Mouse (Mus musculus) CD4-positive, CD25-positive, alpha-beta regulatory T cell (primary cell): ENCODE data around the gene Btnl10. TPM values are rescaled to one million over a fixed set of nuclear protein-coding genes. Genes with fewer than 3 reads are reported as not detected.

Experiments
- polyA plus RNA-seq: library from polyadenylated mRNA; unstranded; fragments of 100-300 nt; shearing (Covaris generic); gene quantifications from one replicate; pipeline ENCODE4 v1.2.1, GENCODE M21; 2017

Btnl10 gene
- polyA plus RNA-seq: not detected

DNA sequence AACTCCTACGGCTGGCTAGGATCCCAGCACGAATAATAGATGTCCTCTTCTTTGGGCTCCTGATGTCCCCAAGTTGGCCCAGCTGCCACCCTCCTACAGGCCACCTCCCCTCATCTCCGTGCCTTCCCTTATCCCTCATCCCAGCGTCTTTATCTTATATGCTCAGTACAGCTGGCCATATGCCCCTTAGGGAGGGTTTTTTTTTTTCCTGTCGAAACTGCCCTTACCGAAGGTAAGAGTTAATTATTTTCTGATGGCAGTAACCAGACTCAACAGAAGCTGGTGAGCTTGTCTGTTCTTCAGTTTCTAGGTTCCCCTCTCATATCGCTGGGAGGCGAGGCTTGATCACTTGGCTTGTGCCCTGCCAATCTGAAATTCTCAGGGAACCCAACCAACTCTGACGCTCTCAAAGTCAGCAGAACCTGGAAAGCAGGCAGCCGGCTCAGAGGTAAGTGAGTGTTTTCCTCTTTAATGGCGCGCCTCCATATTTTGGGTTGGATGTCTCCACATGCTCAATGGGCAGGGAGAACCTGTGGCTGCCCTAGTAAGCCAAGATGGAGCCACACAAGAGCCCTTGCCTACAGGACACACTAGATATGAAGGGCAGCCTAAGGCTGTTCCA, at the start of gene Btnl10:
Gene Btnl10 (plus strand): TSS at position 164 of the 622 bp plus-strand sequence.

GRCm38 (mm10) chr11:58903511-58904409, 13.9 kb upstream of the Btnl10 start, which contains the start of gene Zfp39:
Gene Zfp39, minus strand, starts transcription at chr11:58904225.

GRCm38 (mm10) chr11:58938322-58939087, 20.8 kb downstream of the Btnl10 start, which contains the start of gene Rnf187:
Gene Rnf187, minus strand, starts transcription at chr11:58938916.

DNA sequence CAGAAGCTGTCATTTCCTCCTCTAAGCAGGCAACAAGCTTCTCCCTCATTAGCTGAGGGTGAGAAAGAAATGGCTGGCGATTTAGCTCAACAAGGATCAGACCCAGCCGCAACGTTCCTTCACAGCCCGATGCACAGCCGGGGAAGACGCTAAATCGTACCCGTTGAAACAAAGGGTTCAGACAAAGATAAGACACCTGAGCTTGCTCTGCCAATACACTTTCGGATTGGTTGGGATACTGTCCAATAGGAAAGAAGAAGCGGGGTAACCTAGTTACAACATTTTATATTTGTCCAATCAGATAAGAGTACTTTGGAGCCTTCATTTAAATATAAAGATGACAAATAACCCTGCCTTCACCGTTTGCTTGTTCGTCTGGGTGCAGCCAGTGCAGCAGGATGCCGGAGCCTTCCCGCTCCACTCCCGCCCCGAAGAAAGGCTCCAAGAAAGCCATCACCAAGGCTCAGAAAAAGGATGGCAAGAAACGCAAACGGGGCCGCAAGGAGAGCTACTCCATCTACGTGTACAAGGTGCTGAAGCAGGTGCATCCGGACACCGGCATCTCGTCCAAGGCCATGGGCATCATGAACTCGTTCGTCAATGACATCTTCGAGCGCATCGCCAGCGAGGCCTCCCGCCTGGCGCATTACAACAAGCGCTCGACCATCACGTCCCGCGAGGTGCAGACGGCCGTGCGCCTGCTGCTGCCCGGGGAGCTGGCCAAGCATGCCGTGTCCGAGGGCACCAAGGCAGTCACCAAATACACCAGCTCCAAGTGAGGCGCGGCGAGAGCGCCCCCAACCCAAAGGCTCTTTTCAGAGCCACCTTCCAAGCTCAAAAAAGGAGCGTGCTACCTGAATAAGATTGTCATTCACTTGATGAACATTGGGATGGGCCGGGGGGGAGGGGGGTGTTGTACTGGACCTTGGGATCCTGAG, 31.1 kb downstream of the Btnl10 start, which contains the start of gene Hist3h2ba:
Gene Hist3h2ba (plus strand): TSS at position 379 of the 938 bp plus-strand sequence.

DNA sequence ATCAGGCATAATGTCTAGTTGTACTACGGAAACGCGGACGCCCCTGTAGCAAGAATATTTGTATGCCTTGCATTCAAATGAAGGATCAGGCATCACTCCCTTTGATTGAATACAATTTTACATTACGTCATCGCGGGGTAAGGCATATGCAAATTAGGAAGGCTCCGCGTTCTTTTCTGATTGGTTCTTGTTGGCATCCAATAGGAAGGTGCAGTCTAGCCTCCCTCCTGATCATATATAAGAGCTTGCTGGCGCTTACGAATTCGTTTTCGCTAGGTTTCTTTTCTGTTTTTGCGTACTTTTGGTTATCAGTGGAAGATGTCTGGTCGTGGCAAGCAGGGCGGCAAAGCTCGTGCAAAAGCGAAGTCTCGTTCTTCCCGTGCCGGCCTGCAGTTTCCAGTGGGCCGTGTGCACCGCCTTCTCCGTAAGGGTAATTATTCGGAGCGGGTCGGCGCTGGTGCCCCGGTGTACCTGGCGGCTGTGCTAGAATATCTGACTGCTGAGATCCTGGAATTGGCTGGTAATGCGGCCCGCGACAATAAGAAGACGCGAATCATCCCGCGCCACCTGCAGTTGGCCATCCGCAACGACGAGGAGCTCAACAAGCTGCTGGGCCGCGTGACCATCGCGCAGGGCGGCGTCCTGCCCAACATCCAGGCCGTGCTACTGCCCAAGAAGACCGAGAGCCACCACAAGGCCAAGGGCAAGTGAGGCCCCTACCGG, 36.9 kb downstream of the Btnl10 start, which contains the start of the genes Hist3h2a and Trim17:
Gene Hist3h2a (plus strand): TSS at position 266 of the 723 bp plus-strand sequence.
Gene Trim17 (plus strand): TSS at position 266 of the 723 bp plus-strand sequence.

Other genes with a start within 250 kb of the Btnl10 start
- gene Olfr320, start 236.8 kb upstream of the Btnl10 start, polyA plus RNA-seq: not detected
- gene Olfr319, start 218.7 kb upstream of the Btnl10 start, polyA plus RNA-seq: not detected
- not detected for gene Olfr318, start 193.9 kb upstream of the Btnl10 start, polyA plus RNA-seq
- not detected for gene Olfr317, start 178.7 kb upstream of the Btnl10 start, polyA plus RNA-seq
- not detected for gene Olfr316, start 165.2 kb upstream of the Btnl10 start, polyA plus RNA-seq
- gene Olfr315, start 144.7 kb upstream of the Btnl10 start, polyA plus RNA-seq: not detected
- gene Olfr314, start 135.0 kb upstream of the Btnl10 start, polyA plus RNA-seq: not detected
- gene Fam183b, start 115.9 kb upstream of the Btnl10 start, polyA plus RNA-seq: 0.66 TPM
- not detected for gene Olfr313, start 102.9 kb upstream of the Btnl10 start, polyA plus RNA-seq
- not detected for gene Olfr312, start 88.7 kb upstream of the Btnl10 start, polyA plus RNA-seq
- gene Olfr311, start 78.7 kb upstream of the Btnl10 start, polyA plus RNA-seq: not detected
- gene Gm12258, start 70.8 kb upstream of the Btnl10 start, polyA plus RNA-seq: 10.4 TPM
- 11.1 TPM for gene 2810021J22Rik, start 50.7 kb upstream of the Btnl10 start, polyA plus RNA-seq
- 11.0 TPM for gene Zfp39, start 13.7 kb upstream of the Btnl10 start, polyA plus RNA-seq
- 302 TPM for gene Rnf187, start 21.0 kb downstream of the Btnl10 start, polyA plus RNA-seq
- gene Hist3h2ba, start 31.0 kb downstream of the Btnl10 start, polyA plus RNA-seq: 22.4 TPM
- 20.4 TPM for gene Hist3h2a, start 36.8 kb downstream of the Btnl10 start, polyA plus RNA-seq
- gene Trim17, start 36.8 kb downstream of the Btnl10 start, polyA plus RNA-seq: 0.34 TPM
- gene Trim11, start 60.2 kb downstream of the Btnl10 start, polyA plus RNA-seq: 55.0 TPM
- 0.04 TPM for gene Obscn, start 218.5 kb downstream of the Btnl10 start, polyA plus RNA-seq
- 7.8 TPM for gene Iba57, start 245.8 kb downstream of the Btnl10 start, polyA plus RNA-seq